Mouse (Mus musculus) midbrain, embryonic 15.5 days (tissue): ENCODE results near the gene Shkbp1. TPM values are rescaled to one million over a fixed set of nuclear protein-coding genes. Genes with fewer than 3 reads are reported as not detected.

ENCODE experiments used
- ATAC-seq: fragments of 200-750 bp; cut with Nextera tagmentation; replicated peaks from 2 replicates; pipeline ENCODE4 v1.8.0; 2017; ENCODE audit warnings: moderate TSS enrichment
- H3K27ac ChIP-seq: fragments of 300-500 bp; sonication (generic); 2 replicates; pipeline ENCODE4 v1.5.1; 2015; ENCODE audit warnings: mild to moderate bottlenecking, inconsistent platforms
- H3K27me3 ChIP-seq: fragments of 300-500 bp; sonication (generic); replicated peaks from 2 replicates; pipeline ENCODE4 v1.6.1; 2015; ENCODE audit warnings: inconsistent platforms
- H3K36me3 ChIP-seq: fragments of 300-500 bp; sonication (generic); replicated peaks from 2 replicates; pipeline ENCODE4 v1.6.1; 2015; ENCODE audit warnings: inconsistent platforms
- H3K4me1 ChIP-seq: fragments of 300-500 bp; sonication (generic); 2 replicates; pipeline ENCODE4 v1.6.1; 2015; ENCODE audit warnings: inconsistent platforms
- H3K4me2 ChIP-seq: fragments of 300-500 bp; sonication (generic); 2 replicates; pipeline ENCODE4 v1.6.1; 2015; ENCODE audit warnings: inconsistent platforms, mild to moderate bottlenecking, moderate library complexity
- H3K4me3 ChIP-seq: fragments of 300-500 bp; sonication (generic); 2 replicates; pipeline ENCODE4 v1.5.1; 2015; ENCODE audit warnings: mild to moderate bottlenecking, inconsistent platforms
- H3K9ac ChIP-seq: fragments of 300-500 bp; sonication (generic); 2 replicates; pipeline ENCODE4 v1.6.1; 2015; ENCODE audit warnings: mild to moderate bottlenecking, inconsistent platforms
- H3K9me3 ChIP-seq: fragments of 300-500 bp; sonication (generic); 2 replicates; pipeline ENCODE4 v1.6.1; 2016; ENCODE audit warnings: inconsistent platforms
- WGBS: fragments of 180-500 bp; shearing (Covaris S2); methylation state at CpG from one replicate; pipeline ENCODE4 v1.1.7; 2015; ENCODE audit warnings: mixed read lengths; 5-methylcytosine and 5-hydroxymethylcytosine counted together
- polyA plus RNA-seq: library from polyadenylated mRNA; unstranded; fragments of >200 nt; fragmentation: Nextera tagmentation; extraction: Ambion mirVana; gene quantifications from 2 replicates; pipeline ENCODE4 v1.2.1, GENCODE M21; 2015

Gene Shkbp1
- polyA plus RNA-seq, 1 experiment from 2014 or later, result 64.7 TPM

- 0 out of 2 replicates have a peak overlapping the region, but pooled peaks have one; percentile 61 for H3K4me3 ChIP-seq
- H3K9me3 ChIP-seq, result no peaks in the 10 kb centered on the region
- peak overlapping the region; percentile 73 for H3K4me2 ChIP-seq
- no peak for ATAC-seq
- no peaks in the 10 kb centered on the region for H3K36me3 ChIP-seq
- no peak overlapping the region for H3K27ac ChIP-seq
- H3K27me3 ChIP-seq, result peaks cover 62% of the 10 kb centered on the region
- WGBS, result 55% methylated on average over 6 of the region's 6 CpGs
- peaks cover 13% of the 10 kb centered on the region for H3K4me1 ChIP-seq
- no peak overlapping the region for H3K9ac ChIP-seq
These were observed 4.9 kb upstream of the Shkbp1 start for GRCm38 (mm10) chr7:27360749-27361148.

- H3K27ac ChIP-seq, result no peak overlapping the region
- H3K4me1 ChIP-seq, result peaks cover 14% of the 10 kb centered on the region
- peaks cover 53% of the 10 kb centered on the region for H3K27me3 ChIP-seq
- no peaks in the 10 kb centered on the region for H3K36me3 ChIP-seq
- WGBS, result 87% methylated on average over 9 of the region's 9 CpGs
- H3K4me2 ChIP-seq, result no peak overlapping the region
- H3K9me3 ChIP-seq, result no peaks in the 10 kb centered on the region
- no peak overlapping the region for H3K4me3 ChIP-seq
- no peak for ATAC-seq
- no peak overlapping the region for H3K9ac ChIP-seq
These were observed 4.0 kb upstream of the Shkbp1 start for GRCm38 (mm10) chr7:27359706-27360358.

GRCm38 (mm10) chr7:27359162-27359561 lies 3.3 kb upstream of the Shkbp1 start:
- peaks cover 21% of the 10 kb centered on the region for H3K4me1 ChIP-seq
- H3K36me3 ChIP-seq, result no peaks in the 10 kb centered on the region
- no peak overlapping the region for H3K4me3 ChIP-seq
- no peak overlapping the region for H3K27ac ChIP-seq
- peaks cover 46% of the 10 kb centered on the region for H3K27me3 ChIP-seq
- no peak for ATAC-seq
- no peaks in the 10 kb centered on the region for H3K9me3 ChIP-seq
- WGBS, result 64% methylated on average over 2 of the region's 2 CpGs
- H3K9ac ChIP-seq, result no peak overlapping the region
- H3K4me2 ChIP-seq, result no peak overlapping the region

GRCm38 (mm10) chr7:27357595-27357978 lies 1.8 kb upstream of the Shkbp1 start:
- Histone ChIP-seq H3K36me3 (no peaks in the 10 kb centered on the region), H3K4me3 (no peak overlapping the region), H3K27ac (no peak overlapping the region), H3K9me3 (no peaks in the 10 kb centered on the region), H3K9ac (no peak overlapping the region), H3K4me1 (peaks cover 28% of the 10 kb centered on the region), H3K4me2 (no peak overlapping the region), H3K27me3 (peaks cover 33% of the 10 kb centered on the region)
- ATAC-seq, result no peak
- 24% methylated on average over 3 of the region's 3 CpGs for WGBS

GRCm38 (mm10) chr7:27356861-27357594 lies 1.2 kb upstream of the Shkbp1 start, which contains the start of gene Gm20479:
Gene Gm20479 (minus strand): TSS chr7:27357419.
- Histone ChIP-seq H3K9me3 (no peaks in the 10 kb centered on the region), H3K36me3 (no peaks in the 10 kb centered on the region), H3K9ac (no peak within 1 kb of the TSS), H3K4me3 (peak within 1 kb of the TSS; percentile 50), H3K27ac (peak within 1 kb of the TSS; percentile 14; the same call in 1 of the 2 replicates), H3K4me2 (peak within 1 kb of the TSS; percentile 60), H3K4me1 (peaks cover 28% of the 10 kb centered on the region), H3K27me3 (peaks cover 29% of the 10 kb centered on the region)
- no peak for ATAC-seq
- WGBS, result 7% methylated on average over 27 of the region's 27 CpGs

- peak overlapping the region; percentile 14; the same call in 1 of the 2 replicates for H3K27ac ChIP-seq
- peaks cover 29% of the 10 kb centered on the region for H3K27me3 ChIP-seq
- H3K9ac ChIP-seq, result no peak overlapping the region
- peak; percentile 46 for ATAC-seq
- H3K9me3 ChIP-seq, result no peaks in the 10 kb centered on the region
- H3K4me2 ChIP-seq, result peak overlapping the region; percentile 60
- no peaks in the 10 kb centered on the region; the same call in 1 of the 2 replicates for H3K36me3 ChIP-seq
- 2% methylated on average over 16 of the region's 16 CpGs for WGBS
- H3K4me3 ChIP-seq, result peak overlapping the region; percentile 50
- H3K4me1 ChIP-seq, result peaks cover 25% of the 10 kb centered on the region
These were observed 429 bp upstream of the Shkbp1 start for GRCm38 (mm10) chr7:27356248-27356647.

GRCm38 (mm10) chr7:27355261-27355660 lies 558 bp downstream of the Shkbp1 start:
- Histone ChIP-seq H3K4me2 (peak overlapping the region; percentile 60), H3K27ac (peak overlapping the region; percentile 73), H3K9ac (peak overlapping the region; percentile 68), H3K4me1 (peaks cover 22% of the 10 kb centered on the region), H3K27me3 (peaks cover 29% of the 10 kb centered on the region), H3K36me3 (peaks cover 7% of the 10 kb centered on the region; the same call in 1 of the 2 replicates), H3K9me3 (no peaks in the 10 kb centered on the region), H3K4me3 (peak overlapping the region; percentile 50)
- ATAC-seq, result no peak
- 8% methylated on average over 14 of the region's 14 CpGs for WGBS

GRCm38 (mm10) chr7:27354783-27355182 lies 1.0 kb downstream of the Shkbp1 start:
- 0 out of 2 replicates have a peak, but pooled peaks have one; percentile 2 for ATAC-seq
- Histone ChIP-seq H3K4me1 (peaks cover 22% of the 10 kb centered on the region), H3K27me3 (peaks cover 27% of the 10 kb centered on the region), H3K4me2 (peak overlapping the region; percentile 60), H3K9me3 (no peaks in the 10 kb centered on the region), H3K36me3 (peaks cover 7% of the 10 kb centered on the region; the same call in 1 of the 2 replicates), H3K27ac (no peak overlapping the region), H3K9ac (peak overlapping the region; percentile 68), H3K4me3 (peak overlapping the region; percentile 50)
- WGBS, result 55% methylated on average over 4 of the region's 4 CpGs

- peak; percentile 50 for ATAC-seq
- Histone ChIP-seq H3K4me2 (peak overlapping the region; percentile 60), H3K27me3 (peaks cover 24% of the 10 kb centered on the region), H3K4me1 (peaks cover 22% of the 10 kb centered on the region), H3K9me3 (no peaks in the 10 kb centered on the region), H3K36me3 (peaks cover 7% of the 10 kb centered on the region; the same call in 1 of the 2 replicates), H3K4me3 (peak overlapping the region; percentile 50), H3K27ac (no peak overlapping the region), H3K9ac (peak overlapping the region; percentile 68; the same call in 1 of the 2 replicates)
- WGBS, result 37% methylated on average over 6 of the region's 6 CpGs
These were observed 1.7 kb downstream of the Shkbp1 start for GRCm38 (mm10) chr7:27354144-27354543.

- peaks cover 45% of the 10 kb centered on the region for H3K36me3 ChIP-seq
These were observed 10.4 kb downstream of the Shkbp1 start for GRCm38 (mm10) chr7:27345444-27345843.

GRCm38 (mm10) chr7:27342595-27342994 lies 13.2 kb downstream of the Shkbp1 start:
- Histone ChIP-seq H3K4me2 (no peak overlapping the region), H3K4me1 (peaks cover 21% of the 10 kb centered on the region), H3K36me3 (peaks cover 32% of the 10 kb centered on the region), H3K4me3 (no peak overlapping the region), H3K9me3 (no peaks in the 10 kb centered on the region), H3K27me3 (peaks cover 6% of the 10 kb centered on the region), H3K9ac (no peak overlapping the region), H3K27ac (no peak overlapping the region)
- 39% methylated on average over 4 of the region's 4 CpGs for WGBS
- ATAC-seq, result no peak

More at GRCm38 (mm10) chr7:27345444-27345843, 10.4 kb downstream of the Shkbp1 start:
- H3K4me1 ChIP-seq, result no peaks in the 10 kb centered on the region
- H3K9ac ChIP-seq, result no peak overlapping the region
- H3K9me3 ChIP-seq, result no peaks in the 10 kb centered on the region
- no peak overlapping the region for H3K4me2 ChIP-seq
- H3K27ac ChIP-seq, result no peak overlapping the region
- 22% methylated on average over 6 of the region's 6 CpGs for WGBS
- no peaks in the 10 kb centered on the region for H3K27me3 ChIP-seq
- no peak; the same call in 1 of the 2 replicates for ATAC-seq
- no peak overlapping the region for H3K4me3 ChIP-seq

- ATAC-seq, result peak; percentile 38
- Histone ChIP-seq H3K9ac (peak overlapping the region; percentile 23), H3K9me3 (no peaks in the 10 kb centered on the region), H3K4me2 (peak overlapping the region; percentile 51), H3K36me3 (peaks cover 12% of the 10 kb centered on the region; the same call in 1 of the 2 replicates), H3K4me3 (peak overlapping the region; percentile 34), H3K4me1 (peaks cover 40% of the 10 kb centered on the region), H3K27ac (peak overlapping the region; percentile 65), H3K27me3 (peaks cover 36% of the 10 kb centered on the region)
- WGBS, result 22% methylated on average over 7 of the region's 7 CpGs
These were observed 16.3 kb downstream of the Shkbp1 start for GRCm38 (mm10) chr7:27339519-27339918.
